Mouse (Mus musculus): ENCODE data around the gene Olfr815.
"Not testable (repeated sequence)": the region's sequence is repeated elsewhere in the genome, so short reads cannot be mapped to it uniquely, and the experiment has no call there.

The Olfr815 gene

DNA sequence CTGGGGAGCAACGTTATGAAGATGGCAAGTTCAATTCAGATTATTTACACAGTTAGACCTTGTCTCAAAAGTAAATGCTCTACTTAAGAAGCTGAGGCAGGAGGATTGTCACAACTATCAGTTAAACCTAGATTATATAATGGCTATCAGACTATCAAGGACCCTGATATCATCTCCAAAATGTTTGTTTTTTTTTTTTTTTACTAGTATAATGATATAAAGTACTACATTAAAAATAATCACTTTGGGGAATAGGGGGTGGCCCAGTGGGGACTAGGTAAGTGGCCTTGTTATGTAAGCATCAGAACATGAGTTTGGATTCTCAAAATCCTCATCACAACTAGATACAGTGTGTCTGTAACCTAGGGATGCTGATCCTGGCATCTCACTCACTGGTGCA is at the start of gene Olfr815:
TSS of gene Olfr815 (minus strand) at position 101 of the 400 bp plus-strand sequence.
- not testable (repeated sequence) for DNase-seq (ENCODE audit: low spot score)

- DNase-seq (ENCODE audit: low spot score): no peak
Measured at GRCm38 (mm10) chr10:129949000-129949399, 43.3 kb upstream of the Olfr815 start, which contains the start of gene Olfr818. TSS of gene Olfr818 (minus strand) at chr10:129949100.

DNA sequence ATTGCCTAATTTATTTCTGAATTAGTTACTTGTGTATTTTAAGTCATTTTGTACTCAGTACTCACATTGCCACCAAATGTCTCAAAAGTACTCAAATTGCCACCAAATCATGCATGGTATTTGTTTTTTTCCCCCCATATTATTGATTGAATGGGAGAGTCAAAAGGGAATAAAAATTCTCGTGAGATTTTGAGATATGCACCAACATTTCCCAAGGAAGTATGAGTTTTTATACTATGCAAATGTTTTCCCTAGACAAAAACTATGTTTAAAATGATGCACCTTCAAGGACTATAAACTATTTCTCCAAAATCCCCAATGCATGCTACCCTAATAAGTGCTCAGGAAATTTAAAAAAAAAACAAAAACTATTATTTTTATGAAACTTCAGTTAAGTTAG is 9.8 kb upstream of the Olfr815 start, which contains the start of gene Olfr816:
TSS of gene Olfr816 (minus strand) at position 101 of the 400 bp plus-strand sequence.
- DNase-seq (ENCODE audit: low spot score): no peak

DNA sequence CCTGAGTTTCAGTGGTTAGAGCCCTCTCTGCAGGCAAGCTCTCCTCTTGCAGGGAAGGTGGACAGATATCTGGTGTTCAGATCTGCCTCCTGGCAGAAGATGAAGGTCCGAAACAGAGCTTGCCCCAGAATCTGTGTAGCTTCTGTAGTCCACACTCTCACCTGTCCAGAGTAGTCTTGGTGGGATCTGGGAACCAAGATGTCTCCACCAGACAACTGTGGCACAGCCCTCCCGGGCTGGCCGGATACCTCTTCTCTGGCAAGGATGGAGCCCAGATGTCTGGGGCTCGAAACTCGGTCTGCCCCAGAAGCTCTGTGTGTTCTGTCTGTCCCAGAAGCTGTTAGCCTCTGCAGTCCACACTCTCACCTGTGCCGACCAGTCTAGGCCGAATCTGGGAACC is 19.7 kb downstream of the Olfr815 start:
- DNase-seq (ENCODE audit: low spot score): no peak

GRCm38 (mm10) chr10:129885496-129885895 is 20.2 kb downstream of the Olfr815 start:
- DNase-seq (ENCODE audit: low spot score): not testable (repeated sequence)

DNA sequence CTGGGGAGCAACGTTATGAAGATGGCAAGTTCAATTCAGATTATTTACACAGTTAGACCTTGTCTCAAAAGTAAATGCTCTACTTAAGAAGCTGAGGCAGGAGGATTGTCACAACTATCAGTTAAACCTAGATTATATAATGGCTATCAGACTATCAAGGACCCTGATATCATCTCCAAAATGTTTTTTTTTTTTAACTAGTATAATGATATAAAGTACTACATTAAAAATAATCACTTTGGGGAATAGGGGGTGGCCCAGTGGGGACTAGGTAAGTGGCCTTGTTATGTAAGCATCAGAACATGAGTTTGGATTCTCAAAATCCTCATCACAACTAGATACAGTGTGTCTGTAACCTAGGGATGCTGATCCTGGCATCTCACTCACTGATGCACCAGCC is 25.9 kb downstream of the Olfr815 start, which contains the start of gene Olfr814:
TSS of gene Olfr814 (minus strand) at position 101 of the 400 bp plus-strand sequence.
- not testable (repeated sequence) for DNase-seq (ENCODE audit: low spot score)

DNA sequence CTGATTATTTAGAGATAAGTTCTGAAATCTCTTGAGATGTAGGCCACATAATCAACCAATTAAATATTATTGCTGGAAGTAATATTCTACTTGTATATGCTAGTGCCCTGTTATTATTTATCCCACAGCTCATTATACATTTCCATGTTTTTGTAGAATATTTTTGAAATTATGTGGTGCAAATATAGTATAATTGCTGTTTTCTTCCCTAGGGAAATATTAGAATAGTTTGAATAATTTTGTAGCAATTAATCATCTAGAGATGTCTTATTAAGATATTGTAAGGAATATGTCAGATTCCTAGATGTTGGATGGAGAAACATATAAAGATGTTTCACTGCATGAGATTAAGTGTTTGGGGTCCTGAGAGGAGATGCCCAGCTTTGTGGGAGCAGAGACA is 50.6 kb downstream of the Olfr815 start, which contains the start of gene Olfr813:
TSS of gene Olfr813 (plus strand) at position 301 of the 400 bp plus-strand sequence.
- DNase-seq (ENCODE audit: low spot score): no peak
